Mouse (Mus musculus) hindbrain, embryonic 16.5 days (tissue): Measurements from ENCODE around the gene Tram2. TPM values are rescaled to one million over a fixed set of nuclear protein-coding genes. Genes with fewer than 3 reads are reported as not detected.

Experiments used
- ATAC-seq: fragments of 200-750 bp; cut with Nextera tagmentation; 2 replicates; pipeline ENCODE4 v1.8.0; 2017; ENCODE audit warnings: moderate TSS enrichment, moderate library complexity
- H3K27ac ChIP-seq: fragments of 300-500 bp; sonication (generic); 2 replicates; pipeline ENCODE4 v1.5.1; 2014; ENCODE audit warnings: low read depth, mild to moderate bottlenecking, control low read depth, low read length, moderate library complexity
- H3K27me3 ChIP-seq: fragments of 300-500 bp; sonication (generic); replicated peaks from 2 replicates; pipeline ENCODE4 v1.6.1; 2014; ENCODE audit warnings: low read length; ENCODE audit not compliant: control insufficient read depth, insufficient read depth
- H3K36me3 ChIP-seq: fragments of 300-500 bp; sonication (generic); 2 replicates; pipeline ENCODE4 v1.6.1; 2014; ENCODE audit warnings: mild to moderate bottlenecking, low read length, moderate library complexity, mixed read lengths; ENCODE audit not compliant: control insufficient read depth, insufficient read depth
- H3K4me1 ChIP-seq: fragments of 300-500 bp; sonication (generic); 2 replicates; pipeline ENCODE4 v1.6.1; 2014; ENCODE audit warnings: low read depth, low read length; ENCODE audit not compliant: control insufficient read depth, insufficient read depth
- H3K4me2 ChIP-seq: fragments of 300-500 bp; sonication (generic); 2 replicates; pipeline ENCODE4 v1.6.1; 2014; ENCODE audit warnings: mild to moderate bottlenecking, low read length, control low read depth, moderate library complexity
- H3K4me3 ChIP-seq: fragments of 300-500 bp; sonication (generic); 2 replicates; pipeline ENCODE4 v1.5.1; 2014; ENCODE audit warnings: mild to moderate bottlenecking, low read length, control low read depth, moderate library complexity
- H3K9ac ChIP-seq: fragments of 300-500 bp; sonication (generic); 2 replicates; pipeline ENCODE4 v1.6.1; 2014; ENCODE audit warnings: low read depth, mild to moderate bottlenecking, control low read depth, low read length, moderate library complexity
- H3K9me3 ChIP-seq: fragments of 300-500 bp; sonication (generic); 2 replicates; pipeline ENCODE4 v1.6.1; 2014; ENCODE audit warnings: mild to moderate bottlenecking, low read length, moderate library complexity; ENCODE audit not compliant: control insufficient read depth
- WGBS: fragments of 180-500 bp; shearing (Covaris S2); extraction: QIAGEN DNeasy Blood & Tissue Kit; methylation state at CpG from one replicate; pipeline ENCODE4 v1.1.7; 2014; 5-methylcytosine and 5-hydroxymethylcytosine counted together
- polyA plus RNA-seq: library from polyadenylated mRNA; unstranded; fragments of >200 nt; fragmentation: Nextera tagmentation; extraction: Ambion mirVana; gene quantifications from 2 replicates; pipeline ENCODE4 v1.2.1, GENCODE M21; 2015

Gene Tram2
- polyA plus RNA-seq, 1 experiment from 2014 or later: 1.6 TPM

GRCm38 (mm10) chr1:20994338-20994737, 84.7 kb downstream of the Tram2 start:
- WGBS: 89% methylated on average over 5 of the region's 5 CpGs
- no peak overlapping the region for H3K9ac ChIP-seq
- H3K4me3 ChIP-seq: no peak overlapping the region
- H3K4me2 ChIP-seq: no peak overlapping the region
- no peaks in the 10 kb centered on the region for H3K36me3 ChIP-seq
- H3K9me3 ChIP-seq: no peaks in the 10 kb centered on the region
- H3K4me1 ChIP-seq: peaks cover 2% of the 10 kb centered on the region; the same call in 1 of the 2 replicates
- ATAC-seq: no peak
- no peaks in the 10 kb centered on the region for H3K27me3 ChIP-seq
- no peak overlapping the region for H3K27ac ChIP-seq

- no peak for ATAC-seq
- 87% methylated on average over 3 of the region's 3 CpGs for WGBS
- H3K4me1 ChIP-seq: peaks cover 2% of the 10 kb centered on the region; the same call in 1 of the 2 replicates
- no peak overlapping the region for H3K4me3 ChIP-seq
- H3K27me3 ChIP-seq: no peaks in the 10 kb centered on the region
- no peaks in the 10 kb centered on the region for H3K36me3 ChIP-seq
- no peak overlapping the region for H3K4me2 ChIP-seq
- H3K9me3 ChIP-seq: no peaks in the 10 kb centered on the region
- no peak overlapping the region for H3K27ac ChIP-seq
- H3K9ac ChIP-seq: no peak overlapping the region
These were observed 85.3 kb downstream of the Tram2 start for GRCm38 (mm10) chr1:20993690-20994089.

GRCm38 (mm10) chr1:20989461-20990083, 89.5 kb downstream of the Tram2 start:
- WGBS: 89% methylated on average over 11 of the region's 11 CpGs

GRCm38 (mm10) chr1:20986378-20987056, 92.5 kb downstream of the Tram2 start:
- no peak overlapping the region for H3K4me2 ChIP-seq
- no peaks in the 10 kb centered on the region for H3K4me1 ChIP-seq
- no peaks in the 10 kb centered on the region for H3K27me3 ChIP-seq
- WGBS: 59% methylated on average over 10 of the region's 10 CpGs
- ATAC-seq: no peak
- H3K4me3 ChIP-seq: no peak overlapping the region
- no peak overlapping the region for H3K9ac ChIP-seq
- H3K27ac ChIP-seq: no peak overlapping the region
- H3K36me3 ChIP-seq: no peaks in the 10 kb centered on the region
- H3K9me3 ChIP-seq: no peaks in the 10 kb centered on the region

More at GRCm38 (mm10) chr1:20989461-20990083, 89.5 kb downstream of the Tram2 start:
- Histone ChIP-seq H3K4me3 (no peak overlapping the region), H3K27me3 (no peaks in the 10 kb centered on the region), H3K4me1 (no peaks in the 10 kb centered on the region), H3K9ac (no peak overlapping the region), H3K4me2 (no peak overlapping the region), H3K36me3 (no peaks in the 10 kb centered on the region), H3K9me3 (no peaks in the 10 kb centered on the region), H3K27ac (no peak overlapping the region)
- ATAC-seq: no peak

GRCm38 (mm10) chr1:20984582-20984981, 94.4 kb downstream of the Tram2 start:
- H3K4me1 ChIP-seq: no peaks in the 10 kb centered on the region
- ATAC-seq: peak; percentile 72
- H3K9me3 ChIP-seq: no peaks in the 10 kb centered on the region
- H3K27ac ChIP-seq: no peak overlapping the region
- H3K36me3 ChIP-seq: no peaks in the 10 kb centered on the region
- no peak overlapping the region for H3K9ac ChIP-seq
- H3K4me2 ChIP-seq: no peak overlapping the region
- H3K27me3 ChIP-seq: no peaks in the 10 kb centered on the region
- 41% methylated on average over 4 of the region's 4 CpGs for WGBS
- H3K4me3 ChIP-seq: no peak overlapping the region

GRCm38 (mm10) chr1:20984103-20984502, 94.9 kb downstream of the Tram2 start:
- H3K36me3 ChIP-seq: no peaks in the 10 kb centered on the region
- no peak overlapping the region for H3K4me2 ChIP-seq
- no peaks in the 10 kb centered on the region for H3K9me3 ChIP-seq
- H3K4me1 ChIP-seq: no peaks in the 10 kb centered on the region
- H3K9ac ChIP-seq: no peak overlapping the region
- H3K27me3 ChIP-seq: no peaks in the 10 kb centered on the region
- no peak overlapping the region for H3K27ac ChIP-seq
- WGBS: 77% methylated on average over 2 of the region's 2 CpGs
- H3K4me3 ChIP-seq: no peak overlapping the region
- ATAC-seq: no peak

- Histone ChIP-seq H3K9me3 (no peaks in the 10 kb centered on the region), H3K9ac (no peak overlapping the region), H3K4me3 (no peak overlapping the region), H3K4me2 (no peak overlapping the region), H3K4me1 (no peaks in the 10 kb centered on the region), H3K27ac (no peak overlapping the region), H3K36me3 (no peaks in the 10 kb centered on the region), H3K27me3 (no peaks in the 10 kb centered on the region)
- ATAC-seq: no peak
- WGBS: 83% methylated on average over 6 of the region's 6 CpGs
These were observed 97.3 kb downstream of the Tram2 start for GRCm38 (mm10) chr1:20981764-20982163.

- Histone ChIP-seq H3K9me3 (no peaks in the 10 kb centered on the region), H3K9ac (no peak overlapping the region), H3K4me2 (no peak overlapping the region), H3K36me3 (no peaks in the 10 kb centered on the region), H3K27ac (no peak overlapping the region), H3K4me3 (no peak overlapping the region), H3K4me1 (no peaks in the 10 kb centered on the region), H3K27me3 (no peaks in the 10 kb centered on the region)
- ATAC-seq: no peak
- 50% methylated on average over 1 of the region's 1 CpGs for WGBS
These were observed 98.5 kb downstream of the Tram2 start for GRCm38 (mm10) chr1:20980553-20980952.

- no peaks in the 10 kb centered on the region for H3K9me3 ChIP-seq
- no peak for ATAC-seq
- H3K9ac ChIP-seq: no peak overlapping the region
- no peaks in the 10 kb centered on the region for H3K36me3 ChIP-seq
- H3K27ac ChIP-seq: no peak overlapping the region
- 76% methylated on average over 9 of the region's 9 CpGs for WGBS
- H3K4me1 ChIP-seq: no peaks in the 10 kb centered on the region
- H3K4me3 ChIP-seq: no peak overlapping the region
- no peaks in the 10 kb centered on the region for H3K27me3 ChIP-seq
- H3K4me2 ChIP-seq: no peak overlapping the region
These were observed 104.5 kb downstream of the Tram2 start for GRCm38 (mm10) chr1:20974341-20975135.
